Mouse (Mus musculus) right cerebral cortex, postnatal 4 days (tissue): ENCODE results near the gene Agrp.
"Not testable (repeated sequence)": the region's sequence is repeated elsewhere in the genome, so short reads cannot be mapped to it uniquely, and the experiment has no call there.

Experiments used
- DNase-seq: peaks from one replicate; pipeline ENCODE4 v3.0.0-alpha.2; 2022

Gene Agrp

GRCm38 (mm10) chr8:105621841-105622240 lies 15.4 kb downstream of the Agrp start:
- DNase-seq, result peak; percentile 14

- no peak for DNase-seq
Observed at GRCm38 (mm10) chr8:105620946-105621720, 16.1 kb downstream of the Agrp start.

GRCm38 (mm10) chr8:105620211-105620610 lies 17.0 kb downstream of the Agrp start:
- DNase-seq, result no peak

DNA sequence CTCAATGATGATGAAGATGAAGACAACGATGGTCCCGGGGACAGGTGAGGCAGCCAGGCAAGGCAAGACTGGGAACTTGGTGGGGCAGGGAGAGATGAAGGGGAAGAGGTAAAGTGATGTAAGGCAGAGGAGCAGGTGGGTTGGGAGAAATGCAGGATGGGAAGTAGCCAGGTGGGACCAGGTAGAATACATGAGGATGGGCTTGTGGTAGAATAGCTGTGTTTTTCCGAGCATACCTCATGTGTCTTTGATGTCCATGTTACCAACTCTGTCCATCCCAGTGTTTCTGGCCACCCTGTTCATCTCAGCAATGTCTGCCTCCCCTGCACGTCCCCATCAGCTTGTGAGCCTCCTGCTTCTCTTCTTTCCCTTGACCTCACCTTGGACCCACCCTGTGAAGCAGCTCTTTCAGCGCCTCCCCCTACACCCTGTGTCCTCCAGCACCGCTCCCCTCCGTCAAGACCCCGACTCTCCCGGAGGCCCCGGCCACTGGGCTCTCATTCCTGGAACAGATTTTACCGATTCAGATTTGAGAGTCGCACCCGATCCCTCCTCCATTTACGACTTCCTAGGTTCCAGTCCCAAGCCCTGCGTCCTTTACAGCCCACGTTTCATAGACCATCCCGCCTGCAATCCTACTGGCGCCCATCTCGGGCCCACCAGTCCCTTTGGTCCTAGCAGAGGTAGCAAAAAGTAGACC lies 18.2 kb downstream of the Agrp start:
- DNase-seq, result no peak

DNA sequence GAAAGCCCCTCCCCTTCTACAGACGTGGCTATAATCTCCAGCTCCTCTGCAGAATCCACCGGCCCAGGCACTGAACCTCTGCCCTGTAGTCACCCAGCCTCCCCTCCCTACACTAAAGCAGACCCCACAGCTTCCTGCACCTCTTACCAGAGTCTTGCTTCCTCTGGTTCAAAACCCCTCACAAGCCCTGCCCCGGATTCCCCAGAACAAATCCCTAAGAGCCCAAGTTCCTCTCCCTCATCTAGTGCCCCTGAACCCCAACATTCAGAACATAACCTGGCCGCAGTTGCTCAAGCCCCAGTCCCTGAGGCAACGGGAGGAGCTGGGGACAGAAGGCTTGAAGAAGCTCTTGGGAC lies 18.9 kb downstream of the Agrp start:
- DNase-seq, result no peak

- no peak for DNase-seq
Observed at GRCm38 (mm10) chr8:105617451-105618278, 19.5 kb downstream of the Agrp start.

DNA sequence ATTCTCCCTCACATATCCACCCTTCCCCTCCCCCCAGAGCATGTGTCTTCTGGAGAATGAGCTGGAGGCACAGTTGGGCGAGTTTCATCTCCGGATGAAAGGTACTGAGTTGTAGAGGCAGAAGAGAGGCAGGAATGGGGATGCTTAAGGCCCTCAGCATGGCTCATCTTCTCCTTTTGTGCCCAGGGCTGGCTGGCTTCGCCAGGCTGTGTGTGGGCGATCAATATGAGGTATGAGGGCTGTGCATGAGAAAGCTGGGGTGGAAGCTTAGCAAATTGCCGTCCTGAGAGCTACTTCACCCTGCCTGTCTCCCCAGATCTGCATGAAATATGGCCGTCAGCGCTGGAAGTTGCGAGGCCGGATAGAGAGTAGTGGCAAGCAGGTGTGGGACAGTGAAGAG lies 21.3 kb downstream of the Agrp start:
- no peak for DNase-seq

GRCm38 (mm10) chr8:105613830-105614511 lies 23.2 kb downstream of the Agrp start:
- DNase-seq, result no peak

DNA sequence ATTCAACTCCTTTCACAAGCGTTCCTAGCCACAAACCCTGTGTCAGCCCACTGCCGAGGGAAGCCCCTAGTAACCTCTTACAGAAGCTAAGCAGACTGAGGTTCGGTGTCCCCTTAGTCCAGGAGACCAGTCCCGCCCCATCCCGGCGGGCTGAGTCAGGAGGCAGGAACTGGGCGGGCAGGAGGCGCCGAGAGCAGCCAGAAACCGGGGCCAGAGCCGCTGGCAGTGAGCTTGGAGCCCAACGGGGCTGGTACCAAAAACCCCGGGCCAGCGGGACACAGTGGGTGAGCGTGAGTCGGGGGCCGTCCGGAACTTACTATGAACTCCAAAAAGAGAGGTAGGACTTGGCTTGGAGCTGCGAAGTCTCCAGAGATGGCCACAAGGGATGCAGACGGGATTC lies 24.2 kb downstream of the Agrp start:
- DNase-seq, result peak; percentile 36

DNA sequence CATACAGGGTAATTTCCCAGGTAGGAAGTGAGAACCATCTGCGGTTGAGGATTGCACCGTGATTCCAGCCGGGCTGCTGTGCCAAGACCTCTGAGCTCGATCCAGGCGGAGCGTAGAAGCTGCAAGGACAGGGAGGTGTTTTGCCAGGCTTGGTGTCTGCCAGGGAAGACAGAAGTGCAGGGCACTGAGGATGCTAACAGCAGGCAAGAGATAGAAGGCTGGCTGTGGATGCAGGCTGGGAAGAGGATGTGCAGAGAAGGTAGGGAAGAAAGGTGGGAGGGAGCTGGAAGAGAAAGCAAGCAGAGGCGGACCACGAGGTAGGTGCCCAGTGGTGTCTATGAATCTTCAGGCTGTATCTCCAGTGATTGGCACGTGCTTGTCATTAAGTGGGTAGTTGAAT lies 25.4 kb downstream of the Agrp start:
- DNase-seq, result no peak

GRCm38 (mm10) chr8:105609771-105610170 lies 27.4 kb downstream of the Agrp start:
- DNase-seq, result no peak

DNA sequence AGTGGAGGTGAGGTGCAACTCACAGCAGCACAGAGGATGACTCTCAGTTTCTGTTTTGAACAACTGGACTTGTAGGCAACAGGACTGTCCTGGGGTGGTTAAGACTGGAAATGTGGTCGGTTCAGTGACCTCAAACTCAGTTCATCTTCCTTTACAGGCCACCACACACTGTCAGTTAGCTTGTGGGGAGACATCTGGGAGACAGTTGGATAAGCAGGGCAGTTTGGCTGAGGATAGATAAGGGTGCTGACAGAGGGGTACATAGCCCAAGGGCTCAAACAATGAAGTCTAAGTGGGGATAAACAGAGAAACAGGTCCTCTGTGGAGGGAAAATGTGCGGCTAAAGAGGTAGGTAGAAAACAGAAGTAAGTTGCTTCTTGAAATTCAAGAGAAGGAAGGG lies 27.8 kb downstream of the Agrp start:
- DNase-seq, result no peak

DNA sequence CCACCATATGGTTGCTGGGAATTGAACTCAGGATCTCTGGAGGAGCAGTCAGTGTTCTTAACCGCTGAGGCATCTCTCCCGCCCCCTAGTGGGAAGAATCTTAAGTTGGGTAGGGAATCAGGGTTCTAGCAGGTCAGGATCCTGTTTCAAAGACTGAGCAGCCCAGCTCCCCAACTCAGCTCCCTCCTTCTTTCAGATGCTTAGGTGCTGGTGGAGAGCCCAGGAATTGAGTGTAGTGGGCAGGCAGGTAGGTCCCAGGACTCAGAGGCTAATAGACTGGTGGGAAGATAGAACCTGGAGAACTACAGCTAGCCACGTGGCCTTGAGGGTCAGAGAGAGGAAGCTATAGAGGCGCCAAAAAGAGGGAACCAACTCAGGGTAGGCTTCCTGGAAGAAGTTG lies 29.5 kb downstream of the Agrp start:
- peak; percentile 26 for DNase-seq

DNA sequence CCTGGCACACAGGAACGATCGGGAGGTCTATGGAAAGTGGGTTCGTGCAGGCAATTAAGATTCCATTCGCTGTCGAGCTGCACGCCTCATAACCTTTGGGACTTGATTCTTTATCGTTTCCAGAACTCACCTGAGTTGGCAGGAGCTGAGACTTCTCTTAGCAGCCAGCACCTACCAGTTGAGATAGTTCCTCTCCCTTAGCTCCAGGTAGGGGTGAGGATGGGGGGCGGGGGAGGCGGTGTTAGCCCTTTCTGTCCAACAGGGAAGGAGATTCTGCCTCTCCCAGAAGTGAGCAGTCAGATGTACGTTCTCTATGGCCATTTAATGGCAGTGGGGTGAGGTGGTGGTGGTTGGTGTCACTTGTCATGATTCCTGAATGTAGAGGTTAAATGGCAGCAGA lies 30.1 kb downstream of the Agrp start:
- DNase-seq, result no peak

DNA sequence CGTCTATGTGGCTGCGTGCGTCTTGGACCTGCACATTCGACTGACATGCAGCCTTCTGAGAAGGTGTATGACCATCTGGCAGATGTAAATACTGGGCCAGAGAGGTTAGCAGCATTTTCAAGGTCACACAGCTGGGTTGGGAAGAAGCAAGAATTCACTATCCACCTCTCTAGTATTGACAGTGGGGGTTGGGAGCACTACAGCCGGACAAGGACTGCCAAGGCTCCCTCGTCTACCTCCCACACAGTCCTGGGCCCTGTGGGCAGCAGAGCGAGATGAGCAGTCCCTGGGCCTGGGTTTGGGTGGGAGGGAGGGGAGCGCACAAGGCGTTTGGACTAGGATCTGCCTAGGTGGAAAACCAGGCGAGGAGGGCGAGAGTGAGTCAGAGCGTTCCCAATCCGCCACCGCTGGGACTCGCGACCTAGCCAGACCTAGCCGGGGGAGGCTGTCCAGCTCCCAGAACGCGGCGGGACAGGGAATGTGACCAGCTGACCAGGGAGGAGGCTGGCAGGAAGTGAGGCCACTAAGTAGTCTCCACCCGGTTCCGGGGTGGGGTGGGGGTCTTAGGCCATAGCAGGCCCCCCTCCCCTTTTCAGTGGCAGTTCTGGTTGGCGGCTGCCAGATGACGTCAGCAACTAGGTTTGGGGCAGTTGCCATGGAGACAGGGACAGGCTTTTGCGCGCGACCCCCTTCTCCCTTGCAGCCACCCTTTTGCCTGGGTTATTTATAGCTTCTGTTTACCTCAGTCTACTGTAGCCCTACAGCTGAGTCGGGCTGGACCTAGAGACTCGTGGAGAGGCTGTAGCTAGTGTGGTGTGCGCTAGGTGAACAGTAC lies 30.8 kb downstream of the Agrp start:
- peak; percentile 80 for DNase-seq

DNA sequence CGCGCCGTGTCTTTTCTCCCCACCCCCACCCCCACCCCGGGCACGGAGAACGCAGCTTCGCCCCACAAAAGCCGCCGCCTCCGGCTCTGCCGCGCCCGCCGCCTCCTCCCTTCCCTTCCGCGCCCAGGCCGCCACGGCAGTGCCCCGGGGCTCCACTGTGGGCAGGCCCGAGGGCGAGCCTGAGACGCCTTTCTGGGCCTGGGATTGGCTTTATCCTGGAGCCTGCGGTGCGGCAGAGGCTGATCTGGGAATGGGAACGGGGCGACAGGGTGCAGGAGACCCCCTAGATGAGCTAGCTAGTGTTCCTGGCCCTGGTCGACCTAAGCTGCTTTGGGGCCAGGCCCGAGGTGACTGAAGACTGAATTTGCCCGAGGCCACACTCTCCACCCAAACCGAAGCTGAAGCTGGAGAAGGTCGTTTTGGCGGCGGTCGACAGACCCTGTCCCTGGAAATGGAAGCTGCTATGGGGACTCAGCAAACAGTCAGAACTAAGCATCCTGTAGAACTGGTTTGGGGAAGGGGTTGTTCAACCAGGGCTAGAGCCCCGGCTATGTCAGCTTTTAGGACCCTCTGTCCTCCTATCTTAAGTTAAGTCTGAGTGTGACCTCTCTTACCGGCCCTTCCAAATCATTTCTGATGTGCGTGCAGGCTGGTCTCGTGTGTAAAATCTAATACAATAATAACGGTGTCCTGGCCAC lies 31.6 kb downstream of the Agrp start:
- DNase-seq, result peak; percentile 52

DNA sequence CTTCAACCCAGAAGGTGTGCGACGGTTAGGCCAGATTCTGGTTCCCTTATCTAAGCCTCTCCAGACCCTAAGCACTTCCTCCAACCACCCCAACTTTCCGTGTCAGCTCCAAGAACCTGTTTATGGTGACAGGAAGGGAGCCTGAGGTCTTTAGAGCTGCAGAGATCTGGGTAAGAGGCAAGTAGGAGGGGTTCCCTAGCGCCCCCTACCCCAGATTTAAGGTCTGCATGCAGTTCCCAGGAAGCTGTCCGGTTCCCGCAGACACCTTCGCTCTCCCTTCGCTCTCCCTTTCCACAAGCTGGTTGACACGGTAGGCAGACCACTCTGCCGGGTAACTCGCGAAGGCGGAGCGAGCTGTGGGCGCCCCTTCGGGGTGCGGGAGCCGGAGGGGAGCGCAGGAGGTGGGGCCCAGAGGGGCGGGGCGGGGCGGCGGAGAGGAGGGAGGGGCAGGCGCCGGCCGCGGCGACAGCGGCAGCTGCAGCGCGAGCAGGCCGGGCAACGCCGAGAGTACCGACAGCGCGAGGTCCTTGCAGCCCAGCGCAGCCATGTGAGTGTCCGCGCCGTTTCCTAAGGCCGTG lies 32.3 kb downstream of the Agrp start, which contains the start of gene Ripor1:
TSS of gene Ripor1 (plus strand) at position 452 of the 578 bp plus-strand sequence.
- peak; percentile 82 for DNase-seq

DNA sequence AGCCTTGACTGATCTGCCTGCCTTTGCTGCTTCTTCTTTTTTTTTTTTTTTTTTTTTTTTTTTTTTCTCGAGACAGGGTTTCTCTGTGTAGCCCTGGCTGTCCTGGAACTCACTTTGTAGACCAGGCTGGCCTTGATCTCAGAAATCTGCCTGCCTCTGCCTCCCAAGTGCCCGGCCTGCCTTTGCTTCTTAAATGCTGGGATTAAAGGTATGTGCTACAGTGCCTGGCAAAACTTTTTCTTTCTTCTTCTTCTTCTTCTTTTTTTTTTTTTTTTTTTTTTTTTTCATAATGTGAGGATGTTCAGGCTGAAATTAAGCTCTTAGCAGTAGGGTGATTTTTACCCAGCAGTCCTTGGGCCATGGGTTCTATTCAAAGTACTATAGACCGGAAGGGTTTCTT lies 34.7 kb downstream of the Agrp start:
- DNase-seq, result not testable (repeated sequence)

- DNase-seq, result no peak
Observed at GRCm38 (mm10) chr8:105601301-105601700, 35.9 kb downstream of the Agrp start.

DNA sequence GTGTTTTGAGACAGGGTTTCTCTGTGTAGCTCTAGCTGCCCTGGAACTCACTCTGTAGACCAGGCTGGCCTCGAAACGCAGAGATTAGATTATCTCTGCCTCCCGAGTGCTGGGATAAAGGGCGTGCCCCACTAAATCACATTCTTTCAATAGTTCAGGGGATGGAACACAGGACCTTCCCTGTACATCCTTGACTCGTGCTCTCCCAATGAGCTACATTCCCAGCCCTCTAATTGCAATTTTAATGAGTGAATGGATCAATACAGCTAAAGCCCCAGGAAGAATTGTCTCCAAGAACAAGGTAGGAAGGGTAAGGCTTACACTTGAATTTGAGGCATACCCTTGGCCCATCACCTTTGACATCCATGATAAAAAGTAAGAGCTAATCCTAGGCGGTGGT lies 38.4 kb downstream of the Agrp start:
- no peak for DNase-seq
